Mouse (Mus musculus) hindbrain, embryonic 11.5 days (tissue): ENCODE measurements at regions not wholly inside any gene's neighbourhood (a gene's known extent, or its start where the extent isn't known, plus 50 kb on each side); places are given as distances from the start of the nearest gene placed in this dataset.

Source experiments
- ATAC-seq: fragments of 200-750 bp; cut with Nextera tagmentation; 2 replicates; pipeline ENCODE4 v1.8.0; 2017; ENCODE audit warnings: mild to moderate bottlenecking, moderate TSS enrichment, moderate library complexity; ENCODE audit not compliant: low FRiP score
- DNase-seq: peaks from one replicate; pipeline ENCODE4 v3.0.0-alpha.2; 2015; ENCODE audit warnings: low spot score
- H3K27ac ChIP-seq: fragments of 300-500 bp; sonication (generic); 2 replicates; pipeline ENCODE4 v1.5.1; 2014; ENCODE audit warnings: mild to moderate bottlenecking, low read depth, low read length
- H3K27me3 ChIP-seq: fragments of 300-500 bp; sonication (generic); 2 replicates; pipeline ENCODE4 v1.6.1; 2014; ENCODE audit warnings: mild to moderate bottlenecking, low read length, moderate library complexity, mixed read lengths; ENCODE audit not compliant: control insufficient read depth, insufficient read depth
- H3K36me3 ChIP-seq: fragments of 300-500 bp; sonication (generic); 2 replicates; pipeline ENCODE4 v1.6.1; 2014; ENCODE audit warnings: mild to moderate bottlenecking, low read length, moderate library complexity, mixed read lengths; ENCODE audit not compliant: control insufficient read depth, insufficient read depth
- H3K4me1 ChIP-seq: fragments of 300-500 bp; sonication (generic); replicated peaks from 2 replicates; pipeline ENCODE4 v1.6.1; 2014; ENCODE audit warnings: low read length, mixed read lengths; ENCODE audit not compliant: control insufficient read depth, insufficient read depth
- H3K4me2 ChIP-seq: fragments of 300-500 bp; sonication (generic); replicated peaks from 2 replicates; pipeline ENCODE4 v1.6.1; 2014; ENCODE audit warnings: mild to moderate bottlenecking, low read depth, low read length
- H3K4me3 ChIP-seq: fragments of 300-500 bp; sonication (generic); 2 replicates; pipeline ENCODE4 v1.5.1; 2014; ENCODE audit warnings: low read depth, low read length
- H3K9ac ChIP-seq: fragments of 300-500 bp; sonication (generic); 2 replicates; pipeline ENCODE4 v1.6.1; 2014; ENCODE audit warnings: low read depth, low read length
- H3K9me3 ChIP-seq: fragments of 300-500 bp; sonication (generic); 2 replicates; pipeline ENCODE4 v1.6.1; 2016; ENCODE audit warnings: low read length; ENCODE audit not compliant: control insufficient read depth
- WGBS: fragments of 180-500 bp; shearing (Covaris S2); extraction: QIAGEN DNeasy Blood & Tissue Kit; methylation state at CpG from one replicate; pipeline ENCODE4 v1.1.7; 2014; 5-methylcytosine and 5-hydroxymethylcytosine counted together

DNA sequence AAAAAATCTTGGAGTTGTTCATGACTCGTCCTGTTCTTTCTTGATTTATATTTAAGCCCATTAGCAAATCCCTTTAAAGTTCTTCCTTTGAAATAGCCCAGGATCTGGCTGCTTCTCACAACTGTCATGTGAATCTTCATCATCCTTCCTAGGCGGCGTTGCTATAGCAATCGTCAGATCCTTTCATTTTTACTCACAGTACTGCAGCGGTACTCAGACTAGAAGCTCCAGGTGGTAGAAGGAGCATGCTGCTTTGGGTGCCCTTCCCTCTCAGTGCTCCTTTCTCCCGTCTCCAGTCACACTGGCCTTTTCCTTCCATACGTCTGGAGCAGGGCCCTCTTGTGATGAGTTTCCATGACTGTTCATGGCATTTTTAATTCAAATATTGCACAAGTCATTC, 93.1 kb downstream of the Gm10260 start:
- H3K4me3 ChIP-seq = no peak overlapping the region
- no peaks in the 10 kb centered on the region for H3K4me1 ChIP-seq
- WGBS = 90% methylated on average over 7 of the region's 7 CpGs
- no peak for ATAC-seq
- no peaks in the 10 kb centered on the region for H3K9me3 ChIP-seq
- H3K27me3 ChIP-seq = no peaks in the 10 kb centered on the region
- DNase-seq = no peak
- H3K27ac ChIP-seq = no peak overlapping the region
- no peaks in the 10 kb centered on the region for H3K36me3 ChIP-seq
- H3K4me2 ChIP-seq = no peak overlapping the region
- no peak overlapping the region for H3K9ac ChIP-seq

DNA sequence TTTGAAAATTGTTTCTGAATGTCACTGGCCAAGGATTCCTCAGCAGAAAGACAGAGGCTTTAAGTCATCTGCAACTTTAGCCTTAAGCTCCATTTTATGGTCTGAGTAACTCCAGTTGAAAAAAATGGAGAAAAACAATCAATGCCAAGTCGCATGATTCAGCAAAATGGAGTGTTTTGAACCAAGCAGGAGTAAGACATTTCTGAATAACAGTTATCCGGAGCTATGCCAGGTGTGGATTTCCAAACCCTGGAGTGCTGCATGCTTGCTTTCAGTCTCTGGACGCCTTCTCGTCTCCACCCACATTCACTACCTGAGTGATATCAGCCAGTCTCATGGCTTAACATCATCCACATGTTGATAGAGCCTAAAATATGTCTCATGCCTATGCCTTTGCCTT, 93.7 kb downstream of the Gm10260 start:
- Histone ChIP-seq H3K4me2 (no peak overlapping the region), H3K36me3 (no peaks in the 10 kb centered on the region), H3K27me3 (no peaks in the 10 kb centered on the region), H3K9ac (no peak overlapping the region), H3K4me3 (no peak overlapping the region), H3K9me3 (no peaks in the 10 kb centered on the region), H3K27ac (no peak overlapping the region), H3K4me1 (no peaks in the 10 kb centered on the region)
- DNase-seq = no peak
- no peak for ATAC-seq
- WGBS = 94% methylated on average over 4 of the region's 4 CpGs

DNA sequence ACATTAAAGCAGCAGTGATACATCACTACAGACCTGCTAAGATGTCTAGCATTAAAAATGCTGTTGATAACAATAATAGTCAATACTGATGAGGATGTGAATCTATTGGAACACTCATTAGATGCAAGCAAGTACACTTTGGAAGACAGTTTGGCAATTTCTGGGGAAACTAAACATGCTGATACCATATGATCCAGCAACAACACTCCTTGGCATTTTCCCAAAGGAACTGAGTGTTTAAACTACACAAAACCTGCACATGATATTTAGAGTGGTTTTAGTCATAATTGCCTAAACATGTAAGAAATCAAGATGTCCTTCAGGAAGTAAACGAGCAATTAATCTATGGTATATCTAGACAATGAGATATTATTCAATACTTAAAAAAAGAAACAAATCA, 95.2 kb downstream of the Gm10260 start:
- DNase-seq = no peak
- Histone ChIP-seq H3K4me1 (no peaks in the 10 kb centered on the region), H3K4me2 (no peak overlapping the region), H3K9me3 (no peaks in the 10 kb centered on the region), H3K9ac (no peak overlapping the region), H3K27ac (no peak overlapping the region), H3K36me3 (no peaks in the 10 kb centered on the region), H3K4me3 (no peak overlapping the region), H3K27me3 (no peaks in the 10 kb centered on the region)
- ATAC-seq = no peak
- 91% methylated on average over 1 of the region's 1 CpGs for WGBS

DNA sequence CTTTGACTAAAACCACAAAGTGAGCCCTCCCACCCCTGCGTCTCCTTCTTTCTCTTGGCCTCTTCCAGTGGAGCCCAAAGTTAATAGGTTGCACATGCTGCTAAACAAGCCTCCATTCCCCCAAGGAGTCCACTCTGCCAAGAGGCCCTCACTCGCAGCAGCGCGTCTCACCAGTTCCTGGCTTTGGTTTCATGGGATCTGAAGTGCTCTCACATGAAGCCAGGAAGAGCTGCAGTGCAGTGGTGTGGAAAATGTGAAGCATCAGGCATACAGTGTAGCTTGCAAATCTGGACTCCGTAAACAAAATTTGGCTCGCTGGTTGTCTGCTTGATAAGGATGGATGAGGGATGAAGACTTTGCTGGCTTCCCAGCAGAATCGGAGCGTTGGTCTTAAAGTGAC, 97.7 kb downstream of the Gm10260 start:
- ATAC-seq (no peak), DNase-seq (no peak)
- no peaks in the 10 kb centered on the region for H3K9me3 ChIP-seq
- no peak overlapping the region for H3K4me3 ChIP-seq
- no peaks in the 10 kb centered on the region for H3K4me1 ChIP-seq
- H3K27ac ChIP-seq = no peak overlapping the region
- H3K27me3 ChIP-seq = no peaks in the 10 kb centered on the region
- H3K36me3 ChIP-seq = no peaks in the 10 kb centered on the region
- no peak overlapping the region for H3K4me2 ChIP-seq
- no peak overlapping the region for H3K9ac ChIP-seq
- 69% methylated on average over 8 of the region's 8 CpGs for WGBS

DNA sequence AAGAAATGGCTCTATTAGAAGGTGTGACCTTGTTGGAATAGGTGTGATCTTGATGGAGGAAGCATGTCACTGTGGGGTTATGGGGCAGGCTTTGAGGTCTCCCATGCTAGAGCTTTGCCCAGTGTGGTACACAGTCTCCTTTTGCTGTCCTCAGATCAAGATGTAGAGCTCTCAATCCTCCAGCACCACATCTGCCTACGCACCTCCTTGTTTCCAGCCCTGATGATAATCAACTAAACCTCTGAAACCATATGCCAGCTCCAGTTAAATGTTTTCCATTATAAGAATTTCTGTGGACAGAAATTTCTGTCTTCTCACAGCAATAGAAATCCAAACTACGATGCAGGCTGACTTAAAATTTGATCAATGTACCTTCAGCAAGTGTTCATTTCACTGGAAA, 103.8 kb downstream of the Gm10260 start:
- DNase-seq (no peak), ATAC-seq (no peak)
- H3K4me3 ChIP-seq = no peak overlapping the region
- no peaks in the 10 kb centered on the region for H3K36me3 ChIP-seq
- no peak overlapping the region for H3K9ac ChIP-seq
- 87% methylated on average over 2 of the region's 2 CpGs for WGBS
- H3K4me2 ChIP-seq = no peak overlapping the region
- H3K9me3 ChIP-seq = no peaks in the 10 kb centered on the region
- H3K27me3 ChIP-seq = no peaks in the 10 kb centered on the region
- H3K27ac ChIP-seq = no peak overlapping the region
- no peaks in the 10 kb centered on the region for H3K4me1 ChIP-seq

DNA sequence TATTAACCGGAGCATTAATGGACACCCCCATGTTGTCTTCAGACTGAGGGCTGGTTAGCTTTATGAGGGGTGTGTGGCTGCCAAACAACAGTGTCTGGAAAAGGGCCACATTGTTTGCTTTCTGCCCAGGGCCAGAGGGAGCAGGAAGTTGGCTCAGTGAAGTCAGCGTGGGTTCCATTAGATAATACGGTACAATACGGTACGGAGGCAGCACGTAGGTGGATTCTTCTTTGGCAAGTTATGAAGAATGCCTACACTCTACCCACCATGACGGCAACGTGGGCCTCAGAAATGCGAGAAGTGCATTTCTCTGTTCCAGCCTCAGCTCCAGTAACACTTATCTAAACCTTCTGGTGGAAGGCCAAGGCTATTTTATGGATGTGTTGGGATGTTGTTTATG, 108.2 kb downstream of the Gm10260 start:
- DNase-seq = no peak
- 96% methylated on average over 9 of the region's 9 CpGs for WGBS
- no peaks in the 10 kb centered on the region for H3K27me3 ChIP-seq
- H3K27ac ChIP-seq = no peak overlapping the region
- H3K4me3 ChIP-seq = no peak overlapping the region
- H3K9ac ChIP-seq = no peak overlapping the region
- ATAC-seq = no peak
- no peaks in the 10 kb centered on the region for H3K4me1 ChIP-seq
- no peaks in the 10 kb centered on the region for H3K36me3 ChIP-seq
- no peaks in the 10 kb centered on the region for H3K9me3 ChIP-seq
- no peak overlapping the region for H3K4me2 ChIP-seq

DNA sequence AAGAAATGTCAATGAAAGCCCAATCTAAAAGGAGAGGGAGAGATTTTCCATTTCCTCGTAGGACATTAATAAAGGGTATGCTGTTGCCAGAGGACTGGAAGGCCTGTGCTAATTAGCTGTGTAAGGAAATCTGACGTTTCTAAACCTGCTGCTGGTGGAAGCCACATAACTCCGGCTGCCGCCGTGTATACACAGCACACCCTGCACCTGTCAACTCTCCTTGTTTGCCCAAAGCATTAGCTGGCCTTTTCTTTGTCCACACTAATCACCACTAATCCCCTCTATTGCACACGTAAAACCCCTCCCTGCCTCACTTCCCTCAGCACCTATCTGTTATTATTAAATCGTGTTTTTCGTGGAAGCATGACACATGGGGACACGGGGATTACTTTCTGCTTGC, 108.7 kb downstream of the Gm10260 start:
- H3K27ac ChIP-seq = no peak overlapping the region
- DNase-seq = no peak
- 86% methylated on average over 9 of the region's 9 CpGs for WGBS

DNA sequence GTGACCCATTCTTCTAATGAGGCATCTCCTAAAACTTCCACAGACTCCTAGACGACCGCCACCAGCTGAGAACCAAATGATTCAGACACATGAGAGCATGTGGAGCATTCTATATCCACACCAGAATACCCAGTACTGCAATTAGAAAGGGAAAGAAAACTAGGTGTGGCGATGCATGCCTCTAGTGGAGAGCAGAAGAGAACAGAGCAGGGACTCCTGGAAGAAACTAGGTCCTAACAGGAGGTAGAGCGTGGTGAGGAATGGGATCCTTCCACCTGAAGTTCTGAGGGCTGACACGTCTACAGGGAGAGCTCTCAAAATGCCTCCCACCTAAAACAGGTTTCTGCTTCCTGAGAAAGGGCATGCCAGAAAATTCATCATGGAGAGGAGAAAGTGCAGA, 109.3 kb downstream of the Gm10260 start:
- Histone ChIP-seq H3K4me2 (no peak overlapping the region), H3K9me3 (no peaks in the 10 kb centered on the region), H3K27me3 (no peaks in the 10 kb centered on the region), H3K9ac (no peak overlapping the region), H3K4me3 (no peak overlapping the region), H3K36me3 (no peaks in the 10 kb centered on the region), H3K27ac (no peak overlapping the region), H3K4me1 (no peaks in the 10 kb centered on the region)
- ATAC-seq (no peak), DNase-seq (no peak)
- WGBS = 86% methylated on average over 5 of the region's 5 CpGs

More for the DNA sequence above, 108.7 kb downstream of the Gm10260 start:
- H3K4me2 ChIP-seq = no peak overlapping the region
- H3K27me3 ChIP-seq = no peaks in the 10 kb centered on the region
- H3K36me3 ChIP-seq = no peaks in the 10 kb centered on the region
- ATAC-seq = no peak
- no peak overlapping the region for H3K4me3 ChIP-seq
- H3K4me1 ChIP-seq = no peaks in the 10 kb centered on the region
- no peaks in the 10 kb centered on the region for H3K9me3 ChIP-seq
- no peak overlapping the region for H3K9ac ChIP-seq

DNA sequence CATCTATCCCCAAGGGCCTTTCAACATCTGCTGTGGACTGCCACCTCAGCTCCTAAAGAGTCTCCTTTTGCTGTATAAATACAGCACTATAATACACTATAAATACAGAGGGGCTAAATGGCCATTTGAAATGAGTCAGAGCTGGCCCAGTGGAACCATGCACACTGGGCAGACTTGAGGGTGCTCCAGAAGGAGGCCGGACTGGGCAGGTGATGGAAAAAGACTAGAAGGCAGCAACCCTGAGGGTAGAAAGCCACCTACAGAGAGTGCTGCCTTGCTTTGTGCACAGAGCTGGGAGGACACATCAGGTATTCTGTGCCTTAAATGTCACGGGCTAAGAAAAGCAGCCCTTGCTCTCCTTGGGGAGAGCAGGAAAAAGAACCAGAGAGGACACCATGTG, 110.2 kb downstream of the Gm10260 start:
- 88% methylated on average over 2 of the region's 2 CpGs for WGBS
- Histone ChIP-seq H3K4me3 (no peak overlapping the region), H3K4me2 (no peak overlapping the region), H3K4me1 (no peaks in the 10 kb centered on the region), H3K27me3 (no peaks in the 10 kb centered on the region), H3K27ac (no peak overlapping the region), H3K36me3 (no peaks in the 10 kb centered on the region), H3K9me3 (no peaks in the 10 kb centered on the region), H3K9ac (no peak overlapping the region)
- DNase-seq = no peak
- ATAC-seq = no peak
